Mouse (Mus musculus) gastrocnemius, adult 18-20 months (tissue): ENCODE measurements at regions not wholly inside any gene's neighbourhood (a gene's known extent, or its start where the extent isn't known, plus 50 kb on each side); places are given as distances from the start of the nearest gene placed in this dataset.
A peak's percentile ranks its signal among the peaks of the same experiment; 100 is the strongest.
"Not testable (repeated sequence)": the region's sequence is repeated elsewhere in the genome, so short reads cannot be mapped to it uniquely, and the experiment has no call there.

Experiments
- DNase-seq: peaks from one replicate; pipeline ENCODE4 v3.0.0; 2021; ENCODE audit warnings: low spot score

GRCm38 (mm10) chr16:55758707-55759067 lies 80.0 kb downstream of the Nfkbiz start:
- DNase-seq = no peak

- DNase-seq = no peak
These were observed 80.6 kb downstream of the Nfkbiz start for GRCm38 (mm10) chr16:55757952-55758706.

- DNase-seq = not testable (repeated sequence)
These were observed 81.3 kb downstream of the Nfkbiz start for GRCm38 (mm10) chr16:55757422-55757815.

GRCm38 (mm10) chr16:55756764-55757421 lies 81.8 kb downstream of the Nfkbiz start:
- DNase-seq = no peak

- DNase-seq = no peak
These were observed 83.3 kb downstream of the Nfkbiz start for GRCm38 (mm10) chr16:55755309-55755832.

GRCm38 (mm10) chr16:55754092-55754763 lies 84.5 kb downstream of the Nfkbiz start:
- DNase-seq = no peak

GRCm38 (mm10) chr16:55753380-55753779 lies 85.3 kb downstream of the Nfkbiz start:
- DNase-seq = no peak

- no peak for DNase-seq
These were observed 91.4 kb downstream of the Nfkbiz start for GRCm38 (mm10) chr16:55747250-55747649.

GRCm38 (mm10) chr16:55746159-55746558 lies 92.5 kb downstream of the Nfkbiz start:
- DNase-seq = no peak

- DNase-seq = no peak
These were observed 93.6 kb downstream of the Nfkbiz start for GRCm38 (mm10) chr16:55745094-55745493.

GRCm38 (mm10) chr16:55741099-55741863 lies 97.4 kb downstream of the Nfkbiz start:
- DNase-seq = no peak

- DNase-seq = no peak
These were observed 100.0 kb downstream of the Nfkbiz start for GRCm38 (mm10) chr16:55738741-55739140.

GRCm38 (mm10) chr16:55735476-55735968 lies 103.2 kb downstream of the Nfkbiz start:
- DNase-seq = no peak

- no peak for DNase-seq
These were observed 104.4 kb downstream of the Nfkbiz start for GRCm38 (mm10) chr16:55734301-55734700.

GRCm38 (mm10) chr16:55733751-55734150 lies 104.9 kb downstream of the Nfkbiz start:
- no peak for DNase-seq

GRCm38 (mm10) chr16:55731003-55731402 lies 107.7 kb downstream of the Nfkbiz start:
- DNase-seq = peak; percentile 45

- no peak for DNase-seq
These were observed 112.2 kb downstream of the Nfkbiz start for GRCm38 (mm10) chr16:55726538-55726937.

- DNase-seq = no peak
These were observed 118.3 kb downstream of the Nfkbiz start for GRCm38 (mm10) chr16:55720430-55720829.

GRCm38 (mm10) chr16:55710017-55710416 lies 128.7 kb downstream of the Nfkbiz start:
- DNase-seq = no peak

GRCm38 (mm10) chr16:55706502-55706901 lies 132.2 kb downstream of the Nfkbiz start:
- DNase-seq = no peak

GRCm38 (mm10) chr16:55698489-55698892 lies 140.2 kb downstream of the Nfkbiz start:
- DNase-seq = no peak
